Mouse (Mus musculus) G1E (cell line): ENCODE results near the gene Tmem255b.

ENCODE experiments used
- CTCF ChIP-seq: IDR thresholded peaks from 2 replicates; pipeline ENCODE4 v1.5.1; 2012; ENCODE audit warnings: low read depth, low read length, inconsistent platforms, mixed read lengths
- GATA1 ChIP-seq: IDR thresholded peaks from 2 replicates; pipeline ENCODE4 v1.6.1; 2012; ENCODE audit warnings: borderline replicate concordance, low read length, inconsistent platforms, mixed read lengths

DNA sequence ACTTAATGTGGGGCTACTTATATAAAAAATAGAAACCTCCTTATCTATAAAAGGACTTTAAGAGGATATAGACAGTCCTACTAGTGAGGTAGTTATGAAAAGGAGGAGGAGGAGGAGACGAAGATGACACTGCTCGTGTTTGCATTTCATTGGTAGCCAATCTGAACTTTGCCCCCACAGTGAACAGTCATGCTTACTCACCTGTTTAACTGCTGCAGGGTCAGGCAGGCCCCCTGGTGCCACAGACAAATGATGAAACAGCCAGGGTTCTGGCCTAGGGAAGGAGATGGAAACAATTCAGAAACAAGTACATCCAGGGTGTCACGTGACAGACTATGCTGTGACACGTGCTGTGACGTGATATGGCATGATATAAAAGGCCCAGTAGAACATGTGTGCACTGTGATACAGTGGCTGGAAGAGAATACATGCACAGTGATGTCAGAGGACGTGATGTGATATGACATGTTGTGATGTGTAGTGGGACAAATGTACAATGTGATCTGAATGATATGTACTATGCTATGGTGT, 16.8 kb downstream of the Tmem255b start:
- TF ChIP-seq CTCF (no peak), GATA1 (no peak)
